Mouse (Mus musculus) thymus, postnatal 25 days (tissue): ENCODE data around the gene Wdr89.
A peak's percentile ranks its signal among the peaks of the same experiment; 100 is the strongest.
"Not testable (repeated sequence)": the region's sequence is repeated elsewhere in the genome, so short reads cannot be mapped to it uniquely, and the experiment has no call there.

ENCODE experiments used
- DNase-seq: peaks from one replicate; pipeline ENCODE4 v3.0.0; 2022

Wdr89 gene

DNA sequence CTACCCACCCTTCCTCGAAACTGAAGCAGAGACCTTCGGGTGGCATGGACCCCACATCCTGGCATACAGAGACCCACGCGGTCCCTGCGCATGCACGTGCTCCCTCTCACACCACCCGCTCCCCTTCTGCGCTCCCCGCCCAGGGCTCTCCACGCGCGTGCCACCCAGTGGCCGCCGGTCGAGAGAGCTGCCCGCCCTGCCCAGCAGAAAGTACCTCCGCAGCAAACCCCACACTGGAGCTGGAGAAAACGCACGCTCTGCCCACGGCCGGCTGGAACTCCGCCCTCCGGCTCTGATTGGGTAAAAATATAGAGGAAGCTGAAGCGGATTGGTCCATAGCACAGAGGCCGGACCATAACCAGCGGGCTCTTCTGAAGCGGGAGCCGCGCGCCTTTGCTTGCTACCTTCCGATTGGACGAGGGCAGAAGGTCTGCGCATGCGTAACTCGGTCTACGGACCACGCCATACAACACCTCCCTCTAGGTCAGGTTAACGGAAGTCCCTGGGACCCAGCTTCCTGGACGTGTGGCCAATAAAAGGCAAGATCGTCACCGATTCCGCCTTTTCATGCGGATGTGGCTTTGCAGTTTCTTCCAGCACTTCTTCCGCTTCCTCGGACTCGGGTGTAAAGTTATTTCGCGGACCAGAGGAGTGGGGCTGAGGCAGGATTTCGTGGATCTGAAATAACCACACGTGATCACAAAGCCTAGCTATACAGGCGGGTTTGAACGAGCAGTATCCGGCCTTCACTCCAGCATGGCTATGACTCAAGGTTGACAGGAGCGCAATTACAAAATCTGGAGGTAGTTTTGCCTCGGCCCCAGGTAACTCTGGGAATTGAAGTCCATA, at the start of gene Wdr89:
Gene Wdr89 (minus strand): TSS at position 280 of the 849 bp plus-strand sequence.
- peak; percentile 97 for DNase-seq

DNA sequence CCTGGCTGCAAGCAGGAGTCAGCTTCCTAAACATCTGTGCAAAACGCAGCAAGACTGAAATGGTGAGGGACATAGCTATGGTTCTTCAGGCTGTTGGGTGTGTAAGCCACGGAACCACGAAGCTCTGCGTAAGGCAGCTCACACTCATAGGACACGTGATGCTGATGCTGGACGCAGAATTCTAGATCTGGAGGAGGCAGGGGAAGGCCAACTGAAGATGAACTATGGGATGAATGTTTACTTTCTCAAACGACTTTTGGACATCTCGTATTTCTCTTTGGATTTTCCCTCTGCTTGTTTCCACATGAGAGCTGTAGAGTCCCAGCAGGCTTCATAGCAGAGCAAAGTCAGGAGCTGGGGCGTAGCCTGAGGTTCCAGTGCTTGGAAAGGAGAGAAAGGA, 44.3 kb upstream of the Wdr89 start:
- no peak for DNase-seq

DNA sequence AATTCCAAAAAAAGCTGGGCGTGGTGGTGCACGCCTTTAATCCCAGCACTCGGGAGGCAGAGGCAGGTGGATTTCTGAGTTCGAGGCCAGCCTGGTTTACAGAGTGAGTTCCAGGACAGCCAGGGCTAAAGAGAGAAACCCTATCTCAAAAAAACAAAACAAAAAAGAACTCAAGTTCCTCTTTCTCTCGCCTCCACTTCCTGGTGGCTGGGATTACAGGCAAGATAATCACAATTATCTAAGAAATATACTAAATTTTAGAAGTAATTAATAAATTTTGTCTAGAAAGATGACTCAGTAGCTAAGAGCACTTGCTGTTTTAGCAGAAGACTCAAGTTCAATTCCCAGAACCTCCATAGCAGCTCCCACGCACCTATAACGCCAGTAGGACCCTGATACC, 43.6 kb upstream of the Wdr89 start:
- not testable (repeated sequence) for DNase-seq

DNA sequence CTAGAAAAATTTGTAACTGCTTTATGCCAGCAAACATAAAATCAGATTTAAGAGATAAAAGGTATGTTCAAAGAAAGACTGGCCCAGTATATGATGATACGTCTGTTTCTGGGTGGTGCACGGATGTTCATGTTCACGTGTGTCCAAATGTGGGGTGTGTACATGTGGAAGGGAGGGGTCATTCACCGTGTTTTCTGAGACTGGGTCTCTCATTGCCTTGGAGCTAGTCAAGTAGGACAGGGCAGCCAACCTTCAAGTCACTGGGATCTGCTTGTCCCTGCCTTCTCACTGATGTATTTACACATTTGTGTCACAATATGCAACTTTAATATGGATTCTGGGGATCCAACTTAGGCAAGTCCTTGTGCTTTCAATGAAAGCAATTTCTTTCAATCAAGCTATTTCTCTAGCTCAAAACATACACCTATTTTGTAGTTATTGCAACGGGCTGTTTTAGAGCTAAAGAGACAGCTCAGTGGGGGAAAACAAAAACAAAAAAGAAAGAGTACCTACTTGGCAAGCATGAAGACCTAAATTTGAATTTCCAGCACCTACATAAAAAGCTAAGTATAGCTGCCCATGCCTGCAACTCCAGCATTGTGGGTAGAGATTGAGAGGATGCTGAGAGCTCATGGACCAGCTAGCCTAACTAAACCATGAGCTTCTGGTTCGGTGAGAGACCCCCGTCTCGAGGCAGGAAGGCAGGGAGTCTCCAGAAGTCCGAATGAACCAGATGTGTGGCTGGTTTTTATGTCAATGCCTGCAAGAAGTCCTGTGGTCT, 41.4 kb upstream of the Wdr89 start:
- DNase-seq, result no peak

DNA sequence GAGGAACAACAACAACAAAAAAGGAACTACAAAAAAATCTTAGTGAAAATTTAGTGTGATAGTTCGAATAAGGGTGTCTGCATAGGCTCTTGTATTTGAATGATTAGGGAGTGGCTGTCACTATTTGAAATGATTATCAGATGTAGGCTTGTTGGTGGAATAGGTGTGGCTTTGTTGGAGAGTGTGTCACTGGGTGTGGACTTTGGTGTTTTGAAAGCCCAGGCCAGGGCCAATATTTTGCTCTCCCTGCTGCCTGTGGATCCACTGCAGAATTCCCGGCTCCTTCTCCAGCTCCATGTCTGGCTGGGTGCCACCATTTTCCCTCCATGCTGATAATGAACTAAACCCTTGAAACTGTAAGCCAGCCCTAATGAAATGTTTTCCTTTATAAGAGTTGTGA, 40.2 kb upstream of the Wdr89 start:
- DNase-seq, result no peak

DNA sequence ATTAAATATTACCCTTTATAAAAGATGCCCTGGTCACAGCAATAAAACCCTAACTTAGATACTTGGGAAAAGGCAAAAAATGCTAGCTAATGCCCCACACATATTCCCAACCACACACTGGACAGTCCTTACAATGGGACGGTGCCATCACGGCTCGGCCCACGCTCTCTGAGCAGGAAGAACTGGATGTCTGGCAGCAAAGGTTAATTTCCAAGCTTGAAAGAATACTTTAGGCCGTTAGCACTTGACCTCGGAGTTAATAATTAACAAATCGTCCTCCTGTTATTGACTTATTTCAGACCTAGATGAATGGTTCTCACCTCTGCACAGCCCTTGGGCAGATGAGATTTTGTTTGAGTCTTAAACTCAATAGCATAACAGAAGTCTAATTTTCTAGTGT, 37.3 kb upstream of the Wdr89 start:
- DNase-seq, result no peak

DNA sequence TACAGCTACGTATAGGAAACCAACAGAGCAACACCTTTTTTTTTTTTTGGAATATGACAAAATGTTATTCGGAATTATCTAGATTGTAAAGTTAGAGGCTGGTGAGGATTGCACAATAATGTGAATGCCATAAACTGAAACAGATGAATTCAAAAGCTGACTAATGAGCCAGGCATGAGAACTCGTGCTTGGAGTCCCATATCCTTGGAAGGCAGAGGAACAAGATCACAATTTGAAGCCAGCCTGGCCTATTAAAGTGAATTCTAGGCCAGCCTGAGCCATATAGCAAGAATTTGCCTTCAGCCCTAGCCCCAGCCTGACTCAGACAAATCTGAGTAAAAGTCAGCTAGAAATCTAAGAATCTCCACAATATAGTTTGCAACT, 33.4 kb upstream of the Wdr89 start:
- no peak for DNase-seq

DNA sequence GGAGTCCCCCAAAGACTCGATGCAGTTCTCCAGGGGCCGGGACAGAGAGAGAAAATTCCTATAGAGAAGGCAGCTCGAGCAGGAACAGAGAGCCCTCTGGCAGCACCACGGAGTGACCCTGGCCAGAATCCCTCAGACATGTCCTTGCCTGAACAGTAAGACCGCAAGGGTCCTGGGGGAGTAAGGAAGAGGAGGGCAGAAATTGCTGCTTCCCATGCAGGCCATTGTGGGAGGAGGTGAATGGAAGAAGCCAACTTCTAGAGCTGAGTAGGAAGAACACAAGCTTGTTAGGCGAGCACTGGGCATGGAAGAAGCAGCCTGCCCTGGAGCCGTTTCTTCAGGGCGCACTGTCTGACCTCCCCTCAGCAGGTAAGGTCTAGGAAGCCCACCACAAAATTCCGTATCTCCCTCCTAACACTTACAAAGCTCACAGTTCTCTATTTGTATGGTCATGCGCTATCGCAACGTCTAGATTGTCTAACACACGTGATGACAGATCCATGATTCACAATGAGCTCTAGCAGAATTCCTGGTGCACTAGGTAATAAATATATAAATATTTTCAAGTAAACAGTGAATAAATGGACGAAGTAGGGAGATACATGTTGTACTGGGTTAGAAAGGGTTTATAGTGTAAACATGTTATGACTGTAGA, 32.9 kb upstream of the Wdr89 start:
- DNase-seq, result no peak

DNA sequence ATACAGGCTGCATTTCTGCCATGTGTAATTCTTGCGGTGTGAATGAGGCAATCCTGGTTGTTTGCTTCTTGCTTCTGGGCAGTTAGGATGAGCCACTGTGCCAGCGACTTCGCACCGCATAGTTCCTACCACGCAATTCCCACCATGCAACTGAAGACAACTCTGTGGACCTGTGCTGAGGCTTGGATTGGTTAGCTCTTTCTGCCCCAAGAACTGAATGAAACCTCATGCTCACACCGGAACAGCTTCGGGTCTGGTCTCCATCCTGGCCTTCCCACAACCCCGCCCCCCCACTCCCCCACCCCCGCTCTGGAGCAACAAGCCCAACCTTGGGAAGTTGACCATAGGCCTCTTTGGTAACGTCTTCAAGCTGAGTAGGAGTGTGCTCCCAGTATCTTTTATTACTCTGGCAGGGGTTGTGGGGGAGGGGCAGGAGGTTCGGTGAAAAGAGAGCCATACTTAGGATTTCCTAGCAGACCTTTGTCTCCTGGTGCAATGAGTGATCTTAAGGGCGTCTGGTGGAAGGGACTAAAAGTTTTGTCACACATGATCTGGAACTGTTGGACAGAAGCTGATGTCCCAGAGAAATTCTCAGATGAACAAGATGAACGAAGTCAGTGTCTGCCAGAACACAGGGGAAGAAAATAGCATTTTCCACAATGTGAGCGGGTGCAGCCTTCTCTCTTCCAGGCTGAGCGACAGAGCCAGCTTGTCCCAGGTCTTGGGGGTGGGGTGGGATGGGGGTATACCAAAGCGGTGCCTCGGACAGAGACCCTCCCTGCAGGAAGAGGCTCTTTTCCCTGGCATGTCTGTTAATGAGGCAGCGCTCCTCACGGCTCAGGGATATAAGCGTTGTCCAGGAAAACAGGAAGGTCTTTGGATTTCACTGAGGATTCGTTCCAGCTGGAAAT, 32.1 kb upstream of the Wdr89 start:
- DNase-seq, result no peak

DNA sequence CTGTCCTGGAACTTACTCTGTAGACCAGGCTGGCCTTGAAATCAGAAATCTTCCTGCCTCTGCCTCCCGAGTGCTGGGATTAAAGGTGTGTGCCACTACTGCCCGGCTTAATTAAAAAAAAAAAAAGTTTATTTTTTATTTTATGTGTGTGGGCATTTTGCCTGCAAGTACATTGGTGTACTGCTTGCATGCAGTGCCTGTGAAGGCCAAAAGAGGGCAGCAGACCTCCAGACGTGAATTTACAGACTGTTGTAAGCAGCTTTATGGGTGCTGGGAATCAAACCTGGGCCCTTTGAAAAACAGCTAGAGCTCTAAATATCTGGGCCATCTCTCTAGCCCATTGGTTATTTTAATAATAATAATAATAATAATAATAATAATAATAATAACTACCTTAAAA, 29.4 kb upstream of the Wdr89 start:
- no peak for DNase-seq

DNA sequence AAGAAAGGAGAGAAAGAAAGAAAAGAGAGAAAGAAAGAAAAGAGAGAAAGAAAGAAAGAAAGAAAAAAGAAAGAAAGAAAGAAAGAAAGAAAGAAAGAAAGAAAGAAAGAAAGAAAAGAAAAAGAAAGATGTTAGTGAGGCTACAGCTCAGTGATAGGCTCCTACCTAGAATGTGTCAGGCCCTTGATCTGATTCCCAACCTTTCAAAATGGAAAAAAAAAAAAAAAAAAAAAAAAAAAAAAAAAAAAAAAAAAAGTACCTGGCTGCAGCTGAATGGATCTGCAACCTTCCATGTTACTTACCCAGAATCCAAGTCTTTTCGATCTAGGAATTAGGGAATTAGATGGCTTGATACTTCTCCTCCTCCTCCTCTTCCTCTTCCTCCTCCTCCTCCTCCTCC, 26.5 kb upstream of the Wdr89 start:
- DNase-seq, result not testable (repeated sequence)

DNA sequence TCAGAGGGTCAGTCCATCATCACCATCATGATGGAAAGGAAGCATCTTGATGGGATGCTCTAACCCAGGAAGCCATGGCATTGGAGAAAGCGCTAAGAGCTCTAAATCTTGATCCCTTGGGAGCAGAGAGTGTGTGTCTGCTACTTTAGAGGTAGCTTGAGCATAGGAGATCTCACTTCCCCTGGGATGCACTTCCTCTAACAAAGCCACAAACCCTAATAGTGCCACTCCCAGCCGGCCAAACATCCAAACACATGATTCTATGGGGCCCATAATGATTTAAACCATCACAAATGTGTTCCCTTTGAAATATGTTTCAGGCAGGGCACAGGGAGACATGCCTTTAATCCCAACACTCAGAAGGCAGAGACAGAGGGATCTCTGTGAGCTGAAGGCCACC, 19.7 kb upstream of the Wdr89 start:
- no peak for DNase-seq

DNA sequence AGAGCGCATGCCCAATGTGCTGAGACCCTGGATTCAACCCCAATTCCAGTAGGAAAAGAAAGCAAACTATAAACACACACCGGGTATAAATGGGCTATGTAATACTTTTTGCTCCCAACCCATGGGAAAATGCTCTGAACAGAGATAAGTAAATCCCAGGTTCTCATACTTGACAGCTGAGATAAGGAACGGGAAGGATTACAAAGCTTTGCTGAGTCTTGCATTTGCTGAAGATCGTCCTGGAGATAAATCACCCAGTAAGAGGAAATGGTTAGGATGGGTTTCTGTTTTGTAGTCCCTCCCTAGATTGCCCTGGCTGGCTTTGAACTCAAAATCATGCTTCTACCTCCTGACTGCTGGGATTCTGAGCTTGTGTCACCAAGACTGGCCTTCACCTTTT, 18.0 kb upstream of the Wdr89 start:
- no peak for DNase-seq

DNA sequence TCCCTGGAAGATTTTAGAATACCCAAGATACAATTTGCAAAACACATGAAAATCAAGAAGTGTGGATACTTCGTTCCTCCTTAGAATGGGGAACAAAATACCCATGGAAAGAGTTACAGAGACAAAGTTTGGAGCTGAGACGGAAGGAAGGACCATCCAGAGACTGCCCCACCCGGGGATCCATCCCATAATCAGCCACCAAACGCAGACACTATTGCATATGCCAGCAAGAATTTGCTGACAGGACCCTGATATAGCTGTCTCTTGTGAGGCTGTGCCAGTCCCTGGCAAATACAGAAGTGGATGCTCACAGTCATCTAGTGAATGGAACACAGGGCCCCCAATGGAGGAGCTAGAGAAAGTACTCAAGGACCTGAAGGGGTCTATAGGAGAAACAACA, 14.7 kb upstream of the Wdr89 start:
- not testable (repeated sequence) for DNase-seq

DNA sequence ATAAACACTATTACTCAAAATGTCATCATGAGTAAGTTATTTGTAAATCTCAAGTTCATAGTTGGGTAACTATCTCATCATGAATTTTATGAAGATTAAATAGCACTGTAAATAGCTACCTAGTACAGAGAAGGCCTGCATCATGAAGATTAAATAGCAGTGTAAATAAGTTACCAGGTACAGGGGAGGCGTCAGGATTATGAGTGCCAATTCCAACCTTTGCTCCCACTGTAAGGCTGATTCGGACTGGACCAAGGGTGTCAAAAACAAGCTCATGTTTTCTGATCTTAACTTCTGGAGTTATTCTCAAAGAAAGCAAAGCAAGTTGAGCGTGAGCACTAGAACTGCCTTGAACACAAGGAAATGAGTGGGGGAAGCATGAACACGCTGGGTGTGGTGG, 14.3 kb upstream of the Wdr89 start:
- no peak for DNase-seq

DNA sequence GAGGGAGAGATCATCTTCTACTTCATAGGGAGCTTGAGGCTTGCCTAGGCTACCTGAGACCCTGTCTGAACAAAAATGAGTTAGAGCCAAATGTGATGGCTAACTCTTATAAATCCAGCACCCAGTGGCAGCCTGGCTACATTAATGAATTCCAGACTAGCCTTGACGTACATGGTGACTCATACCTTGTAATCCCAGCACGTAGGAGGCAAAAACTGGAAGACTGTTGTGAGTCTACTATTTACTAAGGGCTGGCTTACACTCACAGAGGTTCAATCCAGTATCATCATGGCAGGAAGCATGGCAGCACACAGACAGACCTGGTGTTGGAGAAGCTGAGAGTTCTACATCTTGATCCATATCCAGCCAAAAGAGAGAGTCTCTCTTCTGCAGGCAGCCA, 13.5 kb upstream of the Wdr89 start:
- DNase-seq, result no peak

DNA sequence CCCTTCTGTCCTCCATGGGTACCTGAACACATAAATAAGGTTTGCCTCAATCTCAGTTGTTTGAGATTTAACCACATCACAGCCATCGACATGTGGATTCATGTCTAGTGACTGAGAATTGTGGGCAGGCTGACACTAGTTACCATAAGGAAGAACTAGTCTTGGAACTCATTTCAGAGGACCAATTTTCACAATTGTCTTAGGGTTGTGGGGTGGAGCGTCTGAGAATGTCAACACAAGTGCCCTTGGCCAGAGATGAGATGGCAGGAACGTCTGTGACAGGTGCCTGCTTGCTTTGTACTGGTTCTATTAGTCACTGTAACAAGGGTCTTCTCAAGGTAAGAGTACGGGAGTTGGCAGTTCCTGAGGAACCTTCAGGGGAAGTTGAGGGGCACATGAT, 11.8 kb upstream of the Wdr89 start:
- no peak for DNase-seq

DNA sequence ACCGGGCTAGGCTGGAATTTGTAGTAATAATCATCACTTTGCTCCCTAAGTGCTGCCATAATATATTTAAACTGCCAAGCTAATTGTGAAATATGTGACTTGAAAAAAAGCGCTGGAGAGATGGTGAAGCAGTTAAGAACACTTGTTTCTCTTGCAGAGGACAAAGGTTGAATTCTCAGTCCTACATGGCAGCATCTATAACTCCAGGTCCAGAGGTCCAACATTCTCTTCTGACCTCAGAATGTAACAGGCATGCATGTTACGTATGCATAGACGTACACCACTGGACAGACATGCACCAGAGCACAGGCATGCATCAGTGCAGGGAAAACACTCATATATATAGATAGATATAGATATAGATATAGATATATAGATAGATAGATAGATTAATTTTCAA, 9.1 kb upstream of the Wdr89 start:
- DNase-seq, result no peak

DNA sequence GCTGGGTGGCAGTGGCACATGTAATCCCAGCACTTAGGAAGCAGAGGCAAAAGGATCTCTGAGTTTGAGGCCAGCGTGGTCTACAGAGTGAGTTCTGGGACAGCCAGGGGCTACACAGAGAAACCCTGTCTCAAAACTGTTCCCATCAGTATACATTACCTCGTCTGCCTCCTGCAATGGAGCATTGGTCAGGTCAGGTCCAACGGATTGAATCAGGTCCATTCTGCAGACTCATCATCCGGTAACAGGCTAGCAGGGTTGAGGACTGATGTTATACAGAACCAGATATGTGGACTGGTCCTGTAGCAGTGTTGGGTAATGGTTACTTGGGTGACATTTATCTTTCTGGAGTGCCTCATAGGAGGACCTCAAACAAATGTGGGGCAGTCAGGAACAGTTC, 3.3 kb upstream of the Wdr89 start:
- DNase-seq, result no peak

DNA sequence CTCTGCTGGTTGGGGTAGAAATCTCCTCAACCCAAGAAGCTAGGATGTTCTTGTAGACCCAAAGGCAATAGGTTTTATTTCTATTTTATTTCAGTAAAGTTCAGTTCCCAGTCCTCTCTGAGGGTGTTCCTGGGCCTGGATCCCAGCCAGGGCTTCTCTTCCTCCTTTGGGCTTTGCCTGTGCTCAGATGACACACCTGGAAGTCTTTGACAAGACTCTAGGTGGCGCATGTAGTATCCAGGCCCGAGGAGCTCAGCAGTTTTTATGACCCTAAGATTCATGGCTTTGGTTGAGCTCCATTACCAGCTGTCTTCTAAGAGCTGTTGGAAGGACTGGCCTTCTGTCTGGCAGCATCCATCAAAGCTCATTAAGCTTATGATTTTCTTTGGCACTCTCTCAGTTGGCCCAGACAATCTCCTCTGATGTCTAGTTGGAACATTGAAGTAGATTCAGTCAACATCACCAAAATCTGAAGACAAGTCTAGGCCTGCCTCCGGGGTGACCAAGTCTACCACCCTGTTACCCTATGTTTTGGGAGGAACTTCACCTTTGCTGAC, 2.5 kb upstream of the Wdr89 start:
- DNase-seq, result no peak

DNA sequence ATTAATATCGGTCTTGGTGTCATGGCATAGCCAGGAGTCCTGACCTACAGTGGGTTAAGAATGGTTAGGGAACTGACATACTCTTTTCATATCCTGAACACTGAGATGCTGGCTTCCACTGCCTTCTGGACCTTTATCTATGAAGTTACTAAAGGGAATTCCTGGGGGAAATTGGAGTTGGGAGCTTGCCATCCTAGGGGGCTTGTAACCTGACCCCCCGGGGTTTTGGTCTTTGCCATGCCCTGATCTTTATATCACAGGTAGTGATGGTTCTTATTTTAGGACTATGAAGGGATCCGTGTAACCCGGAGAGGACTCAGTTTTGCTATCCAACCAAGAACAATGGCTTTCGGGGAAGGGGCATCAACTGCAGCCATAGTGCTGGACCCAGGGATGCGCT, 1.3 kb upstream of the Wdr89 start:
- no peak for DNase-seq

DNA sequence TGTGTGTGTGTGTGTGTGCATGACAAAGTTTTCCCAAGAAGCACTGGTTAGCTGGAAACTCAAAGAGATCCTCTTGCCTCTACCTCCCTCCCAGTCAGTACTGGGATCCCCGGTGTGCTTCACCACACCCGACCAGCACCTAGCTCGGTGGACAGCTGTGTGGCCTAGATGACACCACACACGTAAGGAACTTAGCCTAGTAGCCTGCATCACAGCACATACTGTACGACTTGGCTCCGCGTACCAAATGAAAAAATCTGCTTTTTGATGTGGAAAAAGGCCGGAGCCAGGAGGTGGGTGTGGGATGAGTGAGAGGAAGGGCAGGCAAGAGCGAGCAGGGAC, 450 bp downstream of the Wdr89 start:
- DNase-seq, result no peak

DNA sequence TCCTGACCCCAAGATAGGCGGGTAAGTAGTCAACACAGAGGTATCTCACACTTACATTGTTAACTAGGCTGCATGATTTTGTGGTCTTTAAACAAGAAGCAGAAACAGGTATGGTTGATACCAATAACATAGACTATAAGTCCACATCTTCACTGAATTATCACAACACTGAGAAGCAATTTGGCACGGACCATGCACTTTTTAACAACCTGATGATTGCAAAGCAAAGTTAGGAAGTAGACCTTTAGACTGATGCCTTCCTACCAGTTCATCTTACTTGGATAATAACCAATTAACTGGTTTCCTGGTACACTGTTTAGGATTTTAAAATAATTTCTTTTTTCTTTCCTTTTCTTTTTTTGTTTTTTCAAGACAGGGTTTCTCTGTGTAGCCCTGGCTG, 1.1 kb downstream of the Wdr89 start:
- no peak for DNase-seq
